Mouse (Mus musculus) liver, embryonic 11.5 days (tissue): ENCODE results near the gene Wdr24. TPM values are rescaled to one million over a fixed set of nuclear protein-coding genes. Genes with fewer than 3 reads are reported as not detected.

Source experiments
- ATAC-seq: fragments of 200-750 bp; cut with Nextera tagmentation; replicated peaks from 2 replicates; pipeline ENCODE4 v1.8.0; 2017; ENCODE audit warnings: moderate number of reproducible peaks, mild to moderate bottlenecking, moderate TSS enrichment, moderate library complexity; ENCODE audit not compliant: low FRiP score
- DNase-seq: peaks from one replicate; pipeline ENCODE4 v3.0.0-alpha.2; 2017; ENCODE audit warnings: low spot score
- H3K27ac ChIP-seq: fragments of 300-500 bp; sonication (generic); 2 replicates; pipeline ENCODE4 v1.5.1; 2014; ENCODE audit warnings: mild to moderate bottlenecking, low read depth, low read length, control low read depth
- H3K27me3 ChIP-seq: fragments of 300-500 bp; sonication (generic); replicated peaks from 2 replicates; pipeline ENCODE4 v1.6.1; 2014; ENCODE audit warnings: low read length, mixed read lengths; ENCODE audit not compliant: control insufficient read depth, insufficient read depth
- H3K36me3 ChIP-seq: fragments of 300-500 bp; sonication (generic); 2 replicates; pipeline ENCODE4 v1.6.1; 2014; ENCODE audit warnings: mild to moderate bottlenecking, low read length, moderate library complexity, mixed read lengths; ENCODE audit not compliant: control insufficient read depth, insufficient read depth
- H3K4me1 ChIP-seq: fragments of 300-500 bp; sonication (generic); replicated peaks from 2 replicates; pipeline ENCODE4 v1.6.1; 2014; ENCODE audit warnings: low read length, mixed read lengths; ENCODE audit not compliant: control insufficient read depth, insufficient read depth
- H3K4me2 ChIP-seq: fragments of 300-500 bp; sonication (generic); 2 replicates; pipeline ENCODE4 v1.6.1; 2014; ENCODE audit warnings: mild to moderate bottlenecking, control low read depth, moderate library complexity
- H3K4me3 ChIP-seq: fragments of 300-500 bp; sonication (generic); 2 replicates; pipeline ENCODE4 v1.5.1; 2014; ENCODE audit warnings: low read depth, low read length, control low read depth
- H3K9ac ChIP-seq: fragments of 300-500 bp; sonication (generic); 2 replicates; pipeline ENCODE4 v1.6.1; 2014; ENCODE audit warnings: low read depth, low read length, control low read depth
- H3K9me3 ChIP-seq: fragments of 300-500 bp; sonication (generic); 2 replicates; pipeline ENCODE4 v1.6.1; 2016; ENCODE audit warnings: low read length, inconsistent platforms, mixed read lengths; ENCODE audit not compliant: control insufficient read depth
- WGBS: fragments of 180-500 bp; shearing (Covaris S2); extraction: QIAGEN DNeasy Blood & Tissue Kit; methylation state at CpG from one replicate; pipeline ENCODE4 v1.1.7; 2014; 5-methylcytosine and 5-hydroxymethylcytosine counted together
- polyA plus RNA-seq: library from polyadenylated mRNA; unstranded; fragments of >200 nt; fragmentation: Nextera tagmentation; extraction: Ambion mirVana; gene quantifications from 2 replicates; pipeline ENCODE4 v1.2.1, GENCODE M21; 2014

The Wdr24 gene
- polyA plus RNA-seq, 1 experiment from 2014 or later = 29.8 TPM

DNA sequence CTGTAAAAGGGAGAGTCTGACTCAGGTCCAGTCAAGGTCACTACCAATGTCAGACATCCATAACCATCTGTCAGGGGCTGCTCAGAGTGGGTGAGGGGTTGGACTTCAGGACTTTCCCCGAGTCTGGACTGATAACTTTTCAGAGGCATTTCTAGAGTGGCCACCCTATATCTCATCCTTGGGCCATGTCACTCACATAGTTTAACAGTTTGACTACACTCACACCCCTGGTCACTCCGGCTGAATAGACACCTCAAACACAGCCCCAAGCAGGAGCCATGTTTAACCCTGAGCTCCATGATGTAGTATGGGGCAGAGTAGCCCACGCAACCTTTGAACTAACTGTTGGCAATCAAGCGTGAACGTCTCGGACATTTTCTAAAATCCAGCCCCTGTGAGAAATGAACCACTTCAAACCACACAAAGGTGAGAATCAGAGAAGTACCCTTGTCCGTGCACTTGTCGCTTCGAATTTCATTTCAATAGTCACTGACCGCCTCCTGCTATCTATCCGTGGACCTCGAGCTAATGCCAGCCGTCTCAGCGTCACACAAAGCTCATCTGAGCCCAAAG is 50.8 kb downstream of the Wdr24 start:
- no peak for ATAC-seq
- peak overlapping the region; percentile 51 for H3K27ac ChIP-seq
- no peak for DNase-seq
- no peaks in the 10 kb centered on the region for H3K9me3 ChIP-seq
- peaks cover 3% of the 10 kb centered on the region; the same call in 1 of the 2 replicates for H3K36me3 ChIP-seq
- peak overlapping the region; percentile 88 for H3K4me2 ChIP-seq
- H3K27me3 ChIP-seq = no peaks in the 10 kb centered on the region
- peak overlapping the region; percentile 55 for H3K9ac ChIP-seq
- WGBS = 11% methylated on average over 14 of the region's 14 CpGs
- H3K4me3 ChIP-seq = peak overlapping the region; percentile 73
- H3K4me1 ChIP-seq = peaks cover 24% of the 10 kb centered on the region

DNA sequence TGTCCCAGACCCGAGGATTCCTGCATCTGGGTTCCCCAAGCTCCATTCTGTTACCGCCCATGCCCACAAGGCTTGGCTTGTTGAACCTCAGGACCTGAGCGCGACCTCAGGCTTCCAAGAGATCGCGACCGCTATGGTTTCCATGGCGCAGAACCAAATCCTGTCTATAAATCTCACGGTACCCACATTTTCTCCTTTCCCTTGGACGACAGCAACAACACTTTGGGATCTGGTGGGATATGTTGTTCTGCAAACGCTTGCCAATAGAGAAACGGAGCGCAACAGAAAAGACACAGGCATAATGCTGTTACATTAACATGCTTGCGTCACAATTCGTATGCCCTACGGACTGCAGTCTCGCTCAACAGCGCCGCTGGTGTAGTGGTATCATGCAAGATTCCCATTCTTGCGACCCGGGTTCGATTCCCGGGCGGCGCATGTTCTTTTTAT is 51.3 kb downstream of the Wdr24 start, which contains the start of gene Mettl26:
TSS of gene Mettl26 (plus strand) at position 354 of the 450 bp plus-strand sequence.
- peak; percentile 97 for DNase-seq
- Histone ChIP-seq H3K4me2 (peak within 1 kb of the TSS; percentile 88), H3K4me3 (peak within 1 kb of the TSS; percentile 73), H3K36me3 (peaks cover 3% of the 10 kb centered on the region; the same call in 1 of the 2 replicates), H3K9me3 (no peaks in the 10 kb centered on the region), H3K9ac (peak within 1 kb of the TSS; percentile 75), H3K27ac (peak within 1 kb of the TSS; percentile 86), H3K27me3 (no peaks in the 10 kb centered on the region), H3K4me1 (peaks cover 26% of the 10 kb centered on the region)
- WGBS = under 1% methylated on average over 25 of the region's 25 CpGs
- peak; percentile 76 for ATAC-seq

DNA sequence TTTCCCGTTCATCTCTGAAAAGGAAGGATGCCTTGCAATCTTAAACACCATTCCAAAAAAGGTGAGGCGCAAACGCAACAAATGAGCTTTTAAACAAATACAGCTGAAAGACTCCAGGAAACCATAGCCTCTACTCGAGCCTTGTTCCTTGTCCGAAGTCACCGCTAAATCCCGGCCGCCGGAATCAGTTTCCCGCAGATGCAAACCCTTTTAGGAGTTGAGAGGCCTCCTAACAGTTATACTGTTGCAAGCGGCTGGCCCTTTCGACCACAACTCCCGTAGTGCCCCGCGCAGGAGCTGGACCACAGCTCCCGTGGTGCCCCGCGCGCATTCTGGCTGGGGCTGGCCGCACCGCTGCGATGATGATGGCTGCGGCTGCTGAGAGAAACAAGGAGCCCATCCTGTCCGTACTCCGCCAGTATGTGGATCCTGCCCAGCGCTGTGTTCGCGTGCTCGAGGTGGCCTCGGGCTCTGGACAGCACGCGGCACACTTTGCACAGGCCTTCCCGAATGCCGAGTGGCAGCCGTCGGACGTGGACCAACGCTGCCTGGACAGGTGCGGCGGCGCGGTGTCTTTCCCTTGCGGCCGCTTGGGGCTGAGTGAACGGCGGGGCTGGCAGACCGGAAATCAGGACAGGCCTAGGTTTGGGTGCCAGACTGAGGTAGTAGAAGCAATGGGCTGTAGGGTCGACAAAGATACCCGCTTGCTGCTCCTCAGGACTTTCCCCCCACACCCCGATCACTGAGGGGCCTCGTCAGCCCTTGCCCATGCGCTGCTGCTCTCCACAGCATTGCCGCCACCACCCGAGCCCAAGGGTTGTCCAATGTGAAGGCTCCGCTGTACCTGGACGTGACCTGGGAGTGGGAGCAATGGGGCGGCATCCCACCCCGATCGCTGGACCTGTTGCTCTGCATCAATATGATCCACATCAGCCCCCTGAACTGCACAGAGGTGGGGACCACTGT is 52.0 kb downstream of the Wdr24 start:
- Histone ChIP-seq H3K36me3 (peaks cover 3% of the 10 kb centered on the region; the same call in 1 of the 2 replicates), H3K27ac (peak overlapping the region; percentile 86), H3K27me3 (no peaks in the 10 kb centered on the region), H3K4me3 (peak overlapping the region; percentile 73), H3K9ac (peak overlapping the region; percentile 75), H3K4me1 (peaks cover 31% of the 10 kb centered on the region), H3K4me2 (peak overlapping the region; percentile 88), H3K9me3 (no peaks in the 10 kb centered on the region)
- 1% methylated on average over 59 of the region's 59 CpGs for WGBS
- peak; percentile 89 for DNase-seq
- ATAC-seq = peak; percentile 88

DNA sequence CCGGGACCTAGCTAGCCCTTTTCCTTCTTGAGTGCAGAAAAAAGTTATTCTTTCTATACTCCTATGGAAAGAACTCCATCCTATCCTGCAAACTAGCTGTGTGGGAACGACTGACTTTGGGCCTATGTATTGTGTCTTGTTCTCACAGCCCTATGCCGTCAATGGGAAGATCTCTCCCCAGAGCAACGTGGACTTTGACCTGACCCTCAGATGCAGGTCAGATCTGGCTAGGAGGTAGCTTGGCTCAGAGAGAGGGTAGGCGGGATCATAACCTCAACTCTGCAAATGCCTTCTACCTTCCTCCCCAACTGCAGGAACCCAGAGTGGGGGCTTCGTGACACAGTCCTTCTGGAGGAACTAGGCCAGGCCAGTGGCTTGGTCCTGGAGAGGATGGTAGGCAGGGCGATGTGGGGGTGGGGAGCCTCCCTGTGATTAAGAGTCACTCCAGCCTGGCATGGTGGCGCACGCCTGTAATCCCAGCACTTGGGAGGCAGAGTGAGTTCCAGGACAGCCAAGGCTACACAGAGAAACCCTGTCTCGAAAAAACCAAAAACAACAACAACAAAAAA is 53.0 kb downstream of the Wdr24 start:
- WGBS = 59% methylated on average over 10 of the region's 10 CpGs
- no peak for ATAC-seq
- Histone ChIP-seq H3K4me2 (peak overlapping the region; percentile 88), H3K4me3 (peak overlapping the region; percentile 73), H3K9me3 (no peaks in the 10 kb centered on the region), H3K27ac (peak overlapping the region; percentile 86), H3K9ac (peak overlapping the region; percentile 75), H3K36me3 (peaks cover 3% of the 10 kb centered on the region; the same call in 1 of the 2 replicates), H3K27me3 (no peaks in the 10 kb centered on the region), H3K4me1 (peaks cover 39% of the 10 kb centered on the region)
- DNase-seq = no peak

DNA sequence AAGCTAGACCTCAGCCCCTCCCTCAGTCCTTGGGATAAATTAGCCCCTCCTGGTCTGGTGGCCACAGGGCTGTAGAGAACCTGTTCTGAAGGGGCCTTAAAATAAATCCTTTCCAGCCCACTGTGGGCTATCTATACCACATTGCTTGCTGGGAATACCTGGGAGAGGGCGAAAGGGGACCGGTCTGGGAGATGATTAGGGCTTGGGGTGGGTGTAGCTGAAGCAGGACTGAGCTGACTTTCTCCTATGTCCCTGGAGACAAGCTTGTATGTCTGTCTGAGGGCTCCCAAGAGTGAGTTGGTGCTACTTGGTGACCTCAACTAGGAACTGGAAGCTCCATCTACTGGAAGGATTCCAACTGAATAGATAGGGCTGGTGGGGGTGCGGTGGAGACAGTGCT is 53.6 kb downstream of the Wdr24 start:
- Histone ChIP-seq H3K4me3 (no peak overlapping the region; the same call in 1 of the 2 replicates), H3K36me3 (peaks cover 3% of the 10 kb centered on the region; the same call in 1 of the 2 replicates), H3K27me3 (no peaks in the 10 kb centered on the region), H3K9ac (no peak overlapping the region), H3K4me1 (peaks cover 45% of the 10 kb centered on the region), H3K9me3 (no peaks in the 10 kb centered on the region), H3K4me2 (peak overlapping the region; percentile 88; the same call in 1 of the 2 replicates), H3K27ac (no peak overlapping the region)
- ATAC-seq (no peak), DNase-seq (no peak)
- WGBS = 78% methylated on average over 3 of the region's 3 CpGs

DNA sequence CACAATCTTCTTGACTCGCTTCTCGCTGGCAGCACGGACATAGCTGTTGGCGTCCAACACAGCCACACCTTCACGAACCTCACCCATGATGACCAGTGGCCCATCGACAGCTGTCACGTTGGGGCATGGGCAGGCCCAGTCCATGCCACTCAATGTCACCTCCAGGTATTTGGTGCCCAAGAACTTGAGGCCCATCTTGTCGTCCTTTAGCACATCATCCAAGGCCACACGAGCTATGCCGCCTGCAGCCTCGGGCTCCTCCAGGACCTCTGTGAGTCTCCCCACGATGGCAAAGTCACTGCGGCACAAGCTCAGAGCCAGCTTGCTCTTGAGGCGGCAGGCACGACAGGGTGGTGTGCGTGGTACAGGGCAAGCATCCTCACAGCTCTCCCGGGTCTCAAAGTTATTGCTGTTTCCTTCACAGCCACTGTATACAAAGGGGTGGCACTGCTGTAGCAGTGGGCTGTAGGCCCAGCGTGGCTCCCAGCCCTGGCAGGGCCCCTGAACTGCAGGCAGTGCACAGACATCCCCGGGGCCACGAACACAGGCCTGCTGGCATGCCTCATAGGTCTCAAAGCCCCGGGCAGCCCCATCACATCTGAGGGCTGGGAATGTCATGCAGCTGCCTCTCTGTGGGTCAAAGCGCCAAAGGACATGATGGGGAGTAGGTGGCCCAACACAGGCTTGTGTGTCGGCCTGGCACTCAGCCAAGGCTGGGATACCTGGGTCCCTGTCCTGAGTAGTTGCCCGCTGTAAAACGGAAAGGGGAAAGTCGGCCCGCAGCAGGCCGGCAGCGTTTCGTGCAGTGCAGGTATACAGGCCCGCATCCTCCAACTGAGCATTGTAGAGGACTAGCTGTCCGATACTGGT is 54.5 kb downstream of the Wdr24 start:
- no peak for ATAC-seq
- no peak overlapping the region for H3K27ac ChIP-seq
- no peak overlapping the region for H3K4me3 ChIP-seq
- peaks cover 3% of the 10 kb centered on the region; the same call in 1 of the 2 replicates for H3K36me3 ChIP-seq
- H3K9me3 ChIP-seq = no peaks in the 10 kb centered on the region
- H3K4me2 ChIP-seq = no peak overlapping the region
- WGBS = 95% methylated on average over 32 of the region's 32 CpGs
- no peaks in the 10 kb centered on the region for H3K27me3 ChIP-seq
- no peak overlapping the region for H3K9ac ChIP-seq
- no peak for DNase-seq
- peaks cover 50% of the 10 kb centered on the region for H3K4me1 ChIP-seq
